Mouse (Mus musculus) liver, embryonic 18 days (tissue): Measurements from ENCODE around the gene Gm3625. TPM values are rescaled to one million over a fixed set of nuclear protein-coding genes. Genes with fewer than 3 reads are reported as not detected.

Experiments
- polyA plus RNA-seq: library from polyadenylated mRNA; depleted of rRNA; stranded (reverse); fragments of >200 nt; gene quantifications from 2 replicates; pipeline ENCODE4 v1.2.3, GENCODE M21; 2012; rRNA removed

Gene Gm3625
- polyA plus RNA-seq, result not detected in 2 replicates

DNA sequence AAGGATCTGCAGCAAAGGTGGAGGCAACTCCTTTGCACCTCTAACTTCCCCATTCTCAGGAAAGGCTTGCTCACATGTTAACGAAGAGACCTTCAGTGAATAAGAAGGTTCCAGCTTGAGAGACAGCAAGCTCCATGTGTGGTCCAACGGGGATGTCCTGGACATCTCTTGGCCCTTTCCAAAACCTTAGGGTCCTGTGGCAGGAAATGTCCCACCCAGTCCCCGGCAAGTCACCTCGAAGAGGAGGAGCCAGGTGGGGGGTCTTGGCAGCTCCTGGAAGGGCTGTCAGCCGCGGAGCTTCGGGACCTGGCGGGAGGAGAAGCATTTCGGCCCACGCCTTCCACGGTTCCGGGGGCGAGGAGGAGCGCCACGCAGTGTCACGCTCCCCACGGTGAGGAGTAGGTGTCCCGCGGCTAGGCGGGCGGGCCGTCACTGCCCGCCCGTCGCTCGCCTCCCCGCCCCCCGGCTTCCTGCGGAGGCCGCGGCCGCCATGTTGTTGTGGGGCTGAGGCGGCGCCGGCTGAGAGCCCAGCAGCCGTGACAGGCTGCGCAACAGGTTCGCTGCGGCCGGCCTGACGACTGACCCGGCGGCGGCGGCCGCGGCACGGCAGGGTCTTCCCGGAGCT lies at the start of gene Gm3625, which contains the start of gene Itsn2:
Gene Gm3625, minus strand, starts transcription at position 387 of the 625 bp plus-strand sequence.
Gene Itsn2, plus strand, starts transcription at position 98 of the 625 bp plus-strand sequence.

Other genes with a start within 250 kb of the Gm3625 start
- 3.2 and 4.1 TPM in 2 replicates for gene Ncoa1, start 115.7 kb downstream of the Gm3625 start, polyA plus RNA-seq
- 13.1 and 15.4 TPM in 2 replicates for gene Itsn2, start 289 bp downstream of the Gm3625 start, polyA plus RNA-seq
- gene Fam228a, start 145.5 kb upstream of the Gm3625 start, polyA plus RNA-seq, result 0.02 and 0.09 TPM in 2 replicates
- gene Pfn4, start 176.1 kb upstream of the Gm3625 start, polyA plus RNA-seq, result 0.18 and 0.31 TPM in 2 replicates
- gene Fam228b, start 176.3 kb upstream of the Gm3625 start, polyA plus RNA-seq, result 0.35 and 0.67 TPM in 2 replicates
- 50.1 and 62.3 TPM in 2 replicates for gene Sf3b6, start 224.6 kb upstream of the Gm3625 start, polyA plus RNA-seq
- 9.7 and 11.3 TPM in 2 replicates for gene Fkbp1b, start 248.7 kb upstream of the Gm3625 start, polyA plus RNA-seq